Mouse (Mus musculus) embryonic fibroblast, embryonic 13.5 days (primary cell): ENCODE data around the gene Parp11.

Experiments
- CTCF ChIP-seq: IDR thresholded peaks from 2 replicates; pipeline ENCODE4 v1.5.1; 2011; ENCODE audit warnings: mild to moderate bottlenecking, control low read depth, low read length, moderate library complexity, borderline replicate concordance; ENCODE audit not compliant: insufficient read depth
- POLR2A ChIP-seq: IDR thresholded peaks from 2 replicates; pipeline ENCODE4 v1.6.1; 2011; ENCODE audit warnings: low read depth, mild to moderate bottlenecking, control low read depth, low read length, moderate library complexity

DNA sequence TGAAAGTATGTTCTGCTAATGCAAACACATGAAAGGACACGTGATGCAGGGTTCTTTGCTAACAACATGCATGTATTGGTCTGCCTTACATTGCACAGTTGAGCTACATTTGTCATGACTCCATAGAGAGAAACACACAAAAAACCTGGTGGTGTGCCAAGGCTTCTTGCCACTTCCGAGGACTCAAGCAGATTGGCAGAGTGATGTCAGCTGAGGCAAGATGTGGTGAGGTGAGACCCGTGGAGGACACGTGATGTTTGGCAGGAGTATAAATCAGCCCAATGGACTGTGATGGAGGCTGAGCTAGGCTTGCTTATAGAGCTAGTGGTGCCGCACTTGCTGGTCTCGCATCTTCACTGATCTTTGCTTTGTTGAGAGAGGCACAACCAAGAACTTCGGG is 82.0 kb downstream of the Parp11 start:
- TF ChIP-seq CTCF (no peak), POLR2A (no peak)
